Comparison of ENCODE assay signal across 11 mouse cellular contexts in genomic region chr1:127229011-127229410, GRCm38 (mm10).
"Had no signal": no experiment of that assay in that cellular context is flagged by ENCODE, and none has a peak within 500 bp of the region (broad histone marks: within the 10 kb centered on the region; RNA-seq: fewer than 3 reads in every experiment).

No protein-coding gene starts in this region.

- DNase-seq: lung, adult 18-20 months; lung, embryonic 14.5 days; lung, postnatal 10 days; lung, postnatal 4 days; retina, postnatal 1 day; right cerebral cortex, postnatal 25 days; right cerebral cortex, postnatal 4 days; spleen, adult 18-20 months; thymus, adult 18-20 months; thymus, postnatal 14 days; thymus, postnatal 36 days had no signal
